Mouse (Mus musculus): Measurements from ENCODE around the gene Dpp4.

Gene Dpp4

DNA sequence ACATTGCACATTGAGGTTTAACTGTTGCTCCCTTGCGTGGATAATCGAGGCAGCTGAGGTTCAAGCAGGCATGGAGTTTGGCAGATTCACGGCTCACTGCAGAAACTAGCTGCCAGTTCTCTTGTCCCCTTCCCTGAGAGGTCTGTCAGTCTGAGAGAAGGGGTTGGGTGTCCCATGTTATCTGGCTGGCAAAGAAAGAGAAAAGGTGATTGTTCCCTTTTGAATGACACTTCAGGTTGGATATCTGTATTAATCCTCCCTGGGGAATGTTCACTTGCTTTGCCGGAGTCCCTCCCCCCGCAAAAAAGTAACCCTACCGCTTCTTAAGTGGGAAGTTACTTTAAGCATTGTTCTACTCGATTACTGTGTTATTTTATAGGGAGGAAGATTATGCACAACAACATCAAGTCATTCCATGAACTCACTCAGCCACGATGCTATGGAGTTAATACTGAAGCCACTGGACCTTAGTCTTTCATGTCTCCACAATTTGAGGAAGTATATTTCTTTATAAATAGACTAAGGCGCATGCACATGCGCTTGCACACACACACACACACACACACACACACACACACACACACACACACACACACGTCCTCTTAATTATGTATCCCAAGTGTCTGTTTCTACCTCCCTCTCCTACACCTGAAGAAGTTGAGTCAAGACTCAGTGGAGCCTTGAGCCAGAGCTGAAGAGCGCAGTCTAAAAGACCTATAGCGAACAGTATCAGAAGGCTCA lies at the start of gene Dpp4:
Gene Dpp4 (minus strand): TSS at position 151 of the 741 bp plus-strand sequence.
- no peak for ATAC-seq (ENCODE audit: insufficient number of reproducible peaks, low FRiP score, low TSS enrichment)

GRCm38 (mm10) chr2:62460815-62461450 lies 48.9 kb upstream of the Dpp4 start:
- ATAC-seq (ENCODE audit: insufficient number of reproducible peaks, low FRiP score, low TSS enrichment), result no peak

DNA sequence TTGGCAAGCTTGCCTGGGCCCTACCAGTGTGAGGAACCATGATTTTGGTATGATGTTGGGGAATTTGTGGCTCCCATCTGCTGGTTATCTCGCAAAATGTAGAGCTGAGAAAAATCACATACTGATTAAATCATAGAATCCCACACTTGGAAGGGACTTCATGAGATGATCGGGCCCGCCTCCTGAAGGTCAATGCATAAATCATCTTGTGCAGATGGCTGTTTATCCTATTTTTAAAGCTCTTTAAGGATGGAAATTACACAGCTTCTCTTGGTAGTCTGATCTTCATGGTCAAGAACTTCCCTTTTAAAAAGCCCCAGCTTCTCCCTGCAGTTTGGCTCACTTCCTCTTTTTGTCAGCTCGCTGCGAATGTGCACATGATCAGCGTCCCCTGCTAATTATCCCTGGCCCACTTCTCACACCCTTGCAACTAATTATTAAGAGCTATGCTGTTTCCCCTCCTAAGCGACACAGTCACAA lies 48.2 kb upstream of the Dpp4 start:
- no peak for ATAC-seq (ENCODE audit: insufficient number of reproducible peaks, low FRiP score, low TSS enrichment)

DNA sequence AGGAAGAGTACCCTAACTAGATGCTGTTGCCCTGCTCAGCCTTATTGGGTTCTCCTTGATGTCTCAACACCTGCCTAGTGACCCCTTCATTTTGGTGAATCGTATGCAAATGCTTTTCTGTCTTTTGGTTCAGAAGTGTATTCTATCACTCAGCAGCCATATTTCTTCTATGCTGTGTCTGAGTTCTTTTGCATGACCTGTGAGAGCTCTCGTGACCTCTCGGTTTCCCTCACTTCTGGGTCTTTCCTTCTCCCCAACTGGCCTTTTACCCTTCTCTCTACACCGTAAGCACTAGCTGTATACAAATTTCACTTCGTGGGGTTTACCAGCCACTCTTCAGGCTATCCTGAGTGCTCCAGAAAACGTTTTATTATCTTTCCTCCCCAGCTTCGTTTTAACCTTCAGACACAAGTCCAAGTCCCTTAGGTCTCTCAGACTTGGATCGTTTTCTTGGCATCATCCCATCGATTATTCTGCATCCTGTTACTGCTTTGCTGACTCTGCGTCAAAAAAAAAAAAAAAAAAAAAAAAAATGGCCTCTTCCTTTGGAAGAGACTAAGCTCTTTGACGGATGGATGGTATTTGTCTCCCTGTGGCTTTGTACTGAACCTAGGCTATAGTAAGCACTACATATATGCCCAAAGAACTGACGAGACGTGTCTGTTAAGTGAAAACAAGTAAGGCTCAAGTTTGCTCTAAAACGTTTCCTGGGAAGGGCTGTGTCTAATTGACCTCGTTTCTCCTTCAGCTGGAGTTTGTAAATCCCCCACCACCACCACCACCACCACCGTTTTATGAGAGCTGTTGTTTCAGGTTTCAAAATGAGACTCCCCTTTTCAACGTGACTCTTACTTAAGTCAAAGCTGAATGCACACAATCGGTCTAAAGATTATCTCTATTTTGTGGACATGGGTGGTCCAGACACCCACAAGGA lies 47.5 kb upstream of the Dpp4 start:
- no peak for ATAC-seq (ENCODE audit: insufficient number of reproducible peaks, low FRiP score, low TSS enrichment)

DNA sequence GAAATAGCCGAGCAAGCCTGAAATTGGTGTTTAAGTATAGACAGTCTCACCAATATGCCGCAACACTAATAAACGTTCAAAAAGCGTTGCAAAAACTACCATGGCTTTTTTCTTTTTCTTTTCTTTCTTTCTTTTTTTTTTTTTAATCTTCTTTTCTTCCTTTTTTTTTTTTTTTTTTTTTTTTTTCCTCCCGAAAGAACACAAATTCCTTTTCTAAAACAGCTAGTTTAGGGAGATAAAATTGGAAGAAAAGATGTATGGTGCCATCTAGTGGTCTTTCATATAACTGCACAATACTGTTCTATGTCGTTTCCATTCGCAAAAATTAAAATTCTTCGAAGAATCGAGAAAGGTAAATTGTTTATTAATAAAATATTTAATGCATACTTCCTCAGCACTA lies 46.0 kb upstream of the Dpp4 start:
- ATAC-seq (ENCODE audit: insufficient number of reproducible peaks, low FRiP score, low TSS enrichment), result no peak

GRCm38 (mm10) chr2:62454991-62455390 lies 43.0 kb upstream of the Dpp4 start:
- no peak for ATAC-seq (ENCODE audit: insufficient number of reproducible peaks, low FRiP score, low TSS enrichment)

- no peak for ATAC-seq (ENCODE audit: insufficient number of reproducible peaks, low FRiP score, low TSS enrichment)
Observed at GRCm38 (mm10) chr2:62454033-62454432, 42.0 kb upstream of the Dpp4 start.

GRCm38 (mm10) chr2:62450364-62450763 lies 38.3 kb upstream of the Dpp4 start:
- no peak for ATAC-seq (ENCODE audit: insufficient number of reproducible peaks, low FRiP score, low TSS enrichment)

- no peak for ATAC-seq (ENCODE audit: insufficient number of reproducible peaks, low FRiP score, low TSS enrichment)
Observed at GRCm38 (mm10) chr2:62449692-62450346, 37.8 kb upstream of the Dpp4 start.

- ATAC-seq (ENCODE audit: insufficient number of reproducible peaks, low FRiP score, low TSS enrichment), result no peak
Observed at GRCm38 (mm10) chr2:62440802-62441544, 28.9 kb upstream of the Dpp4 start.

DNA sequence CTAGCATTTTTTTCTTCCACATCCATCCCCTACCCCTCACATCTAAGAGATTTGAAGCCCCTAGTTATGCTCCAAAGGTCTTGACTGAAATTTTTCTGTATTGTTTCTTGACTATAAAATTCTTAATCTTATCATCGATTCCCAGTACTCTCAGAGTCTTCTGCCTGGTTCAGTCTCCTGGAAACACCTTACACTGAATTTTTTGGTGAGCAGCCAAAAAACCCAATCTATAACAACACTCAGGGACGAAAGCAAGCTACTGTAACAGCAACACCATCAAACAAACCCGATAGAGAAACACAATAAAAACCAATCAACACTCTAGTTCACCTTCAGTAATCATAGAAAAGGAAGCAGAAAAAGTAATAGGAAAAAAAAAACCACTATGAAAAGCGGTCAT lies 28.1 kb upstream of the Dpp4 start:
- no peak for ATAC-seq (ENCODE audit: insufficient number of reproducible peaks, low FRiP score, low TSS enrichment)

DNA sequence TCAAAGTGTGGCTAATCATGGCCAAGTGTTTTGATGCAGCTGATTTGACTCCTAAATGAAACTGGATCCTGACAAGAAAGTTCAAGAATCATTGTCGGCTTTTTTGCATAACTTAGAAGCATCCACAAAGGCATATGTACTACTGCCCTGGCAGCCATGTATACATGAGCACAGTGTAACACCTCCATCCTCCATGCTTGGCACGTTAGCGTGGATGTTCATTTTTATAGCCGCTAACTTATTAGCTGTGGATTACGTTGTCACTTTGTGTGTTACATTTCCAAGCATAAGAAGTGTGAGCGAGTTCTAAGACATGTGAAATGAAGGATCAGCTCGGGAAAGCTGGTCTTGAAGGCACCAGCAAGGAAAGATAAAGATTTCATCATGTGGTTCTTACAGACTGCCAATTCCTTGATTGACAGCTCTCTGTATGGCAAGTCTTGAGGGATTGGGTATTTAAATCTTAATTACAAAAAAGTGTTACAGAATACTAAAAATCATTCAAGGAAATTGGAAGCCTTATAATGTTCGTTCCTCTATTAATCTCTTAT lies 19.3 kb upstream of the Dpp4 start:
- ATAC-seq (ENCODE audit: insufficient number of reproducible peaks, low FRiP score, low TSS enrichment), result no peak

GRCm38 (mm10) chr2:62425941-62426340 lies 13.9 kb upstream of the Dpp4 start:
- no peak for ATAC-seq (ENCODE audit: insufficient number of reproducible peaks, low FRiP score, low TSS enrichment)

GRCm38 (mm10) chr2:62423343-62423776 lies 11.3 kb upstream of the Dpp4 start:
- no peak for ATAC-seq (ENCODE audit: insufficient number of reproducible peaks, low FRiP score, low TSS enrichment)

GRCm38 (mm10) chr2:62422515-62423342 lies 10.7 kb upstream of the Dpp4 start:
- no peak for ATAC-seq (ENCODE audit: insufficient number of reproducible peaks, low FRiP score, low TSS enrichment)

DNA sequence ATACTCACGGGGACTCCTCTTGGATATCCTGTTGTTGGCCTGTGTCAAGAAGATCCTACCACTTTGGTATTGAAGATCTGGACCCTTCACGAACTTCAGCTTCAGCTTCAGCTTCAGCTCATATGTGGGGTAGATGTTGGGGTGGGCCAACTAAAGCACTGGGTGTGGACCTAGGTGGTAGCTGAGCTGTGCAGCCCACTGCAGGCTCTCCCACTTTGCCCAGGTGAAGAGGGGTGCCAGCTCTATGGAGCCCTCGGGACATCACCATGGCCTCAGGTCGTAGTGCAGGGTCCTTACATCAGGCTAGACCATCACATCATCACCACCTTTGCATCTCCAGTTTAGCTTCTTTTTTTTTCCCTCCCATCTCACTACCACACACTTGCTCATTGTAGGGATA lies 9.2 kb upstream of the Dpp4 start:
- ATAC-seq (ENCODE audit: insufficient number of reproducible peaks, low FRiP score, low TSS enrichment), result no peak

DNA sequence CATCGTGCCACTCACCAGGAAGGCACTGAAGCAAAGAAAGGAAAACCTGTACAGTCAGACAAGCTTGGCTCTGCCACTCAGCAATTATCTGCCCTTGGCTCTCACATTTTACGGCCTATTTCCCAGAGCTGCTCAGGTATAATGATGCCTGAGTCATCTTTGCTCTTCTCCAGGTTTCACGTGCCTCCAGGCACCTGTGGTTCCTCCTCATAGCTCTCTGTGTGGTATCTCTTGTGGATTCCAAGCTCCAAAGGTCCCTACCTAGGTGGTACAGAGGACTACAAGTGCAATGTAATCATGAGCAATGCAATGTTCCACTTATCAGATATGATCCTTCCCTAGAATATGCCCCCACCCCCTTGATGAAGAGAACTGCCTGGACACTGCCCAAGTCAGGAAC lies 8.0 kb upstream of the Dpp4 start:
- ATAC-seq (ENCODE audit: insufficient number of reproducible peaks, low FRiP score, low TSS enrichment), result no peak

- ATAC-seq (ENCODE audit: insufficient number of reproducible peaks, low FRiP score, low TSS enrichment), result no peak
Observed at GRCm38 (mm10) chr2:62417233-62417632, 5.2 kb upstream of the Dpp4 start.

All from cerebellum, adult (tissue).